Mouse (Mus musculus) forebrain, embryonic 16.5 days (tissue): ENCODE data around the gene Tnfrsf23. TPM values are rescaled to one million over a fixed set of nuclear protein-coding genes. Genes with fewer than 3 reads are reported as not detected.

Experiments used
- ATAC-seq: fragments of 200-750 bp; cut with Nextera tagmentation; 2 replicates; pipeline ENCODE4 v1.8.0; 2017; ENCODE audit warnings: mild to moderate bottlenecking, moderate library complexity
- H3K27ac ChIP-seq: fragments of 300-500 bp; sonication (generic); 2 replicates; pipeline ENCODE4 v1.5.1; 2014; ENCODE audit warnings: low read length, control low read depth
- H3K27me3 ChIP-seq: fragments of 300-500 bp; sonication (generic); replicated peaks from 2 replicates; pipeline ENCODE4 v1.6.1; 2014; ENCODE audit warnings: low read length; ENCODE audit not compliant: control insufficient read depth, insufficient read depth
- H3K36me3 ChIP-seq: fragments of 300-500 bp; sonication (generic); 2 replicates; pipeline ENCODE4 v1.6.1; 2014; ENCODE audit not compliant: control insufficient read depth, insufficient read depth
- H3K4me1 ChIP-seq: fragments of 300-500 bp; sonication (generic); replicated peaks from 2 replicates; pipeline ENCODE4 v1.6.1; 2014; ENCODE audit warnings: low read length; ENCODE audit not compliant: control insufficient read depth, insufficient read depth
- H3K4me2 ChIP-seq: fragments of 300-500 bp; sonication (generic); 2 replicates; pipeline ENCODE4 v1.6.1; 2014; ENCODE audit warnings: mild to moderate bottlenecking, low read length, control low read depth
- H3K4me3 ChIP-seq: fragments of 300-500 bp; sonication (generic); replicated peaks from 2 replicates; pipeline ENCODE4 v1.5.1; 2014; ENCODE audit warnings: mild to moderate bottlenecking, low read length, control low read depth
- H3K9ac ChIP-seq: fragments of 300-500 bp; sonication (generic); replicated peaks from 2 replicates; pipeline ENCODE4 v1.6.1; 2014; ENCODE audit warnings: low read depth, low read length, control low read depth
- H3K9me3 ChIP-seq: fragments of 300-500 bp; sonication (generic); 2 replicates; pipeline ENCODE4 v1.6.1; 2016; ENCODE audit warnings: low read length; ENCODE audit not compliant: control insufficient read depth
- WGBS: fragments of 180-500 bp; shearing (Covaris S2); extraction: QIAGEN DNeasy Blood & Tissue Kit; methylation state at CpG from one replicate; pipeline ENCODE4 v1.1.7; 2014; 5-methylcytosine and 5-hydroxymethylcytosine counted together
- polyA plus RNA-seq: library from polyadenylated mRNA; unstranded; fragments of >200 nt; fragmentation: Nextera tagmentation; extraction: Ambion mirVana; gene quantifications from 2 replicates; pipeline ENCODE4 v1.2.1, GENCODE M21; 2015

Tnfrsf23 gene
- polyA plus RNA-seq, 1 experiment from 2014 or later: 0.76 TPM

GRCm38 (mm10) chr7:143712023-143712422 lies 26.4 kb upstream of the Tnfrsf23 start:
- Histone ChIP-seq H3K9ac (no peak overlapping the region), H3K4me2 (no peak overlapping the region), H3K4me1 (peaks cover 3% of the 10 kb centered on the region; the same call in 1 of the 2 replicates), H3K36me3 (peaks cover 8% of the 10 kb centered on the region; the same call in 1 of the 2 replicates), H3K27ac (no peak overlapping the region), H3K4me3 (no peak overlapping the region), H3K27me3 (no peaks in the 10 kb centered on the region), H3K9me3 (no peaks in the 10 kb centered on the region)
- 75% methylated on average over 4 of the region's 4 CpGs for WGBS
- ATAC-seq: no peak

- no peak overlapping the region for H3K4me3 ChIP-seq
- H3K36me3 ChIP-seq: peaks cover 8% of the 10 kb centered on the region; the same call in 1 of the 2 replicates
- 86% methylated on average over 7 of the region's 7 CpGs for WGBS
- no peaks in the 10 kb centered on the region for H3K27me3 ChIP-seq
- no peaks in the 10 kb centered on the region for H3K9me3 ChIP-seq
- no peak overlapping the region for H3K9ac ChIP-seq
- no peak for ATAC-seq
- no peak overlapping the region for H3K27ac ChIP-seq
- no peak overlapping the region for H3K4me2 ChIP-seq
- peaks cover 3% of the 10 kb centered on the region; the same call in 1 of the 2 replicates for H3K4me1 ChIP-seq
These were observed 25.7 kb upstream of the Tnfrsf23 start for GRCm38 (mm10) chr7:143711381-143711780.

GRCm38 (mm10) chr7:143709395-143709794 lies 23.7 kb upstream of the Tnfrsf23 start:
- H3K36me3 ChIP-seq: peaks cover 3% of the 10 kb centered on the region; the same call in 1 of the 2 replicates
- ATAC-seq: no peak
- H3K4me2 ChIP-seq: no peak overlapping the region
- H3K4me3 ChIP-seq: no peak overlapping the region
- 93% methylated on average over 7 of the region's 7 CpGs for WGBS
- H3K9me3 ChIP-seq: no peaks in the 10 kb centered on the region
- no peaks in the 10 kb centered on the region for H3K27me3 ChIP-seq
- H3K9ac ChIP-seq: no peak overlapping the region
- H3K4me1 ChIP-seq: peaks cover 3% of the 10 kb centered on the region; the same call in 1 of the 2 replicates
- no peak overlapping the region for H3K27ac ChIP-seq

GRCm38 (mm10) chr7:143706697-143707438 lies 21.2 kb upstream of the Tnfrsf23 start:
- H3K27ac ChIP-seq: no peak overlapping the region
- H3K9ac ChIP-seq: no peak overlapping the region
- peaks cover 4% of the 10 kb centered on the region for H3K36me3 ChIP-seq
- H3K4me3 ChIP-seq: no peak overlapping the region
- H3K27me3 ChIP-seq: no peaks in the 10 kb centered on the region
- H3K4me2 ChIP-seq: no peak overlapping the region
- ATAC-seq: peak; percentile 84
- no peaks in the 10 kb centered on the region for H3K4me1 ChIP-seq
- 38% methylated on average over 7 of the region's 7 CpGs for whole genome bisulfite sequencing
- H3K9me3 ChIP-seq: no peaks in the 10 kb centered on the region

GRCm38 (mm10) chr7:143696140-143696539 lies 10.5 kb upstream of the Tnfrsf23 start:
- H3K9ac ChIP-seq: no peak overlapping the region
- H3K27ac ChIP-seq: no peak overlapping the region
- no peaks in the 10 kb centered on the region for H3K4me1 ChIP-seq
- peaks cover 8% of the 10 kb centered on the region for H3K36me3 ChIP-seq
- WGBS: 65% methylated on average over 2 of the region's 2 CpGs
- no peaks in the 10 kb centered on the region for H3K9me3 ChIP-seq
- no peak overlapping the region for H3K4me3 ChIP-seq
- no peak for ATAC-seq
- H3K4me2 ChIP-seq: no peak overlapping the region
- H3K27me3 ChIP-seq: no peaks in the 10 kb centered on the region

GRCm38 (mm10) chr7:143694550-143694949 lies 8.9 kb upstream of the Tnfrsf23 start:
- no peak overlapping the region for H3K4me2 ChIP-seq
- no peak for ATAC-seq
- H3K36me3 ChIP-seq: peaks cover 12% of the 10 kb centered on the region
- no peak overlapping the region for H3K4me3 ChIP-seq
- no peaks in the 10 kb centered on the region for H3K9me3 ChIP-seq
- H3K27ac ChIP-seq: no peak overlapping the region
- 93% methylated on average over 7 of the region's 7 CpGs for WGBS
- H3K27me3 ChIP-seq: no peaks in the 10 kb centered on the region
- H3K4me1 ChIP-seq: no peaks in the 10 kb centered on the region
- no peak overlapping the region for H3K9ac ChIP-seq

GRCm38 (mm10) chr7:143692746-143693510 lies 7.3 kb upstream of the Tnfrsf23 start:
- no peak for ATAC-seq
- H3K9ac ChIP-seq: no peak overlapping the region
- H3K36me3 ChIP-seq: peaks cover 15% of the 10 kb centered on the region
- WGBS: 87% methylated on average over 12 of the region's 12 CpGs
- no peaks in the 10 kb centered on the region for H3K4me1 ChIP-seq
- H3K4me3 ChIP-seq: no peak overlapping the region
- no peak overlapping the region for H3K27ac ChIP-seq
- H3K4me2 ChIP-seq: no peak overlapping the region
- H3K27me3 ChIP-seq: no peaks in the 10 kb centered on the region
- no peaks in the 10 kb centered on the region for H3K9me3 ChIP-seq

- Histone ChIP-seq H3K27me3 (no peaks in the 10 kb centered on the region; the same call in 1 of the 2 replicates), H3K36me3 (peaks cover 15% of the 10 kb centered on the region), H3K4me1 (no peaks in the 10 kb centered on the region), H3K4me2 (no peak overlapping the region), H3K9ac (no peak overlapping the region), H3K27ac (no peak overlapping the region), H3K9me3 (no peaks in the 10 kb centered on the region), H3K4me3 (no peak overlapping the region)
- no peak for ATAC-seq
- WGBS: 92% methylated on average over 4 of the region's 4 CpGs
These were observed 6.2 kb upstream of the Tnfrsf23 start for GRCm38 (mm10) chr7:143691909-143692308.

- no peak overlapping the region for H3K9ac ChIP-seq
- no peaks in the 10 kb centered on the region; the same call in 1 of the 2 replicates for H3K27me3 ChIP-seq
- no peak overlapping the region for H3K4me2 ChIP-seq
- no peak overlapping the region for H3K4me3 ChIP-seq
- no peak for ATAC-seq
- no peaks in the 10 kb centered on the region for H3K9me3 ChIP-seq
- WGBS: 88% methylated on average over 5 of the region's 5 CpGs
- H3K4me1 ChIP-seq: no peaks in the 10 kb centered on the region
- no peak overlapping the region for H3K27ac ChIP-seq
- H3K36me3 ChIP-seq: peaks cover 15% of the 10 kb centered on the region
These were observed 5.5 kb upstream of the Tnfrsf23 start for GRCm38 (mm10) chr7:143691181-143691580.
